Mouse (Mus musculus): ENCODE data around the gene Mup22. TPM values are rescaled to one million over a fixed set of nuclear protein-coding genes. Genes with fewer than 3 reads are reported as not detected.

The Mup22 gene
- total RNA-seq (2023), result not detected

DNA sequence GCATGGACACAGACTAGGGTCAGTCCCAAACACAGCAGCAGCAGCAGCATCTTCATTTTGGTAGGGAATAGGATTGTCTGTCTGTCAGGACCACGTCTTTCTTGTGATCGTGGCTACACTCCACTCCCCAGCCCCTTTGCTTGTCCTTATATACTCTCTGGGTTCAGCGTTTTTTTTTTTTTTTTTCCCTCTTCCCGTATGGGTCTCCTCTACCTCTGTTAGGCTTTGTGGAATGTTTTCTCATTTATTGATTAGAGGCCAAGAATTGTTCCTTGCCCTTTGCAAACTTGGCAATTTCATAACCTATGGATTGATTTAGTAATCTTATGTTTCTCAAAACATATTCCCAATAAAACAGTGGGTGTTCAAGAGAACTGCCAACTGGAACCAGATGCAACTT is at the start of gene Mup22:
Gene Mup22 (minus strand): TSS at position 101 of the 400 bp plus-strand sequence.

Other genes starting within 250 kb of the Mup22 start
- gene Mup10, start 239.3 kb downstream of the Mup22 start, total RNA-seq (2023), result not detected
- gene Mup11, start 159.1 kb downstream of the Mup22 start, total RNA-seq (2023), result not detected
- not detected for gene Mup12, start 80.1 kb downstream of the Mup22 start, total RNA-seq (2023)